Mouse (Mus musculus): Measurements from ENCODE around the gene Nme1.

GRCm38 (mm10) chr11:93999276-93999675 lies 31.0 kb upstream of the Nme1 start:
- TF ChIP-seq FLI1 (IDR thresholded peaks at IDR 0.05; ENCODE audit: low read length) = no peak
- TF ChIP-seq GATA1 (IDR thresholded peaks at IDR 0.05; ENCODE audit: borderline replicate concordance, low read length) = no peak
